Mouse (Mus musculus) ES-Bruce4 (cell line): Measurements from ENCODE around the gene Gm8890. TPM values are rescaled to one million over a fixed set of nuclear protein-coding genes. Genes with fewer than 3 reads are reported as not detected.
"Not testable (repeated sequence)": the region's sequence is repeated elsewhere in the genome, so short reads cannot be mapped to it uniquely, and the experiment has no call there.

Source experiments
- H3K27ac ChIP-seq: 2 replicates; pipeline ENCODE4 v1.5.1; 2012; ENCODE audit warnings: low read length, inconsistent platforms; ENCODE audit not compliant: insufficient read depth
- H3K27me3 ChIP-seq: 2 replicates; pipeline ENCODE4 v1.6.1; 2012; ENCODE audit warnings: mild to moderate bottlenecking, low read length, inconsistent platforms; ENCODE audit not compliant: control insufficient read depth, poor library complexity, insufficient read depth, severe bottlenecking
- H3K36me3 ChIP-seq: 2 replicates; pipeline ENCODE4 v1.6.1; 2012; ENCODE audit warnings: inconsistent platforms, mild to moderate bottlenecking, low read length, moderate library complexity; ENCODE audit not compliant: control insufficient read depth, poor library complexity, insufficient read depth, severe bottlenecking
- H3K4me1 ChIP-seq: one replicate; pipeline ENCODE4 v1.8.1; 2011; ENCODE audit warnings: low read length; ENCODE audit not compliant: control insufficient read depth, insufficient read depth
- H3K4me3 ChIP-seq: 2 replicates; pipeline ENCODE4 v1.5.1; 2011; ENCODE audit warnings: low read depth, mild to moderate bottlenecking, low read length
- H3K9ac ChIP-seq: 2 replicates; pipeline ENCODE4 v1.6.1; 2012; ENCODE audit warnings: low read depth, mild to moderate bottlenecking, inconsistent platforms; ENCODE audit not compliant: poor library complexity, severe bottlenecking
- H3K9me3 ChIP-seq: replicated peaks from 2 replicates; pipeline ENCODE4 v1.6.1; 2012; ENCODE audit warnings: mild to moderate bottlenecking, low read length, inconsistent platforms; ENCODE audit not compliant: control insufficient read depth, poor library complexity, insufficient read depth, severe bottlenecking
- polyA plus RNA-seq: library from polyadenylated mRNA; stranded (reverse); fragments of >200 nt; gene quantifications from 2 replicates; pipeline ENCODE4 v1.2.4, GENCODE M21; 2011; ENCODE audit warnings: low read depth; ENCODE audit not compliant: missing spikeins, insufficient read depth, insufficient read length

Gene Gm8890
- not detected in 2 replicates for polyA plus RNA-seq

DNA sequence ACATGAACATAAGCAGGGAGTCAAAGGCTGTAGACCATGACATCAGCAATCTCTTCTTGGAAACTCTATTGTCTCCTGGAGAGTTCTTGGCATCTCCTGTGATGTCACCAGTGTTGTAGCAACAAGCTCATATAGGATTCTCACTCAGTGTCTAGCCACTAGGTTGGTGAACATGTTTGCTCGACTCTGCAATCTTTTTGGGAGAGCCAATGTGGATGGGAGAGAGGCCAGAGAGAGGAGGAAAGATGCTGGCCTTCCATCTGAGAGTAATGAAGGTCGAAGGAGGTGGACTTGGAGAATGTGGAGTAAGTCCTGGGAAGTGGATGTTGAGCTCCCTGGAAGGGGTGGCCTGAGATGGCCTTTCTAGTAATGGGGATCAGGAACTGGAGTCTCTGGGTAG lies at the start of gene Gm8890:
Gene Gm8890 (plus strand): TSS at position 301 of the 400 bp plus-strand sequence.
- not testable (repeated sequence) for H3K27me3 ChIP-seq, H3K4me1 ChIP-seq, H3K9me3 ChIP-seq, H3K36me3 ChIP-seq, H3K27ac ChIP-seq, H3K9ac ChIP-seq, H3K4me3 ChIP-seq

DNA sequence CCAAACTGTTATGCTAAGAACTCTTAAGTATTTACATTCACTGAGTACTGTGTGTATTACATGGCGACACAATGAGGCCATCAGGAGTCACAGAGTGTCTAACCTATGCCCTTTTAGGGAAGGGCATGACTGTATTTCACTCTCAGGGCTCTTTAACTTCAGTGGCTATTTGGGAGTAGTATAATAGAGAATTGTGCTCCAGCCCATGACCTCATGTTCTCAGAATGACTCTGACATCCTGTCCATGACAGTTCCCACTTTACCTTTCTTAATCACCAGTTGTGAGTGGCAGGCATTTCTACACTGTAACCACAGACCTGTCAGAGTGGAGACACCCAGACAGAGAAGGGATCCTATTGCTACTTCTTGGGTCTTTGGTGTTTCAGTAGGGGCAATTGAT lies 388 bp downstream of the Gm8890 start:
- H3K9ac ChIP-seq, H3K9me3 ChIP-seq: not testable (repeated sequence)

More for the DNA sequence above, 388 bp downstream of the Gm8890 start:
- not testable (repeated sequence) for H3K27ac ChIP-seq, H3K36me3 ChIP-seq, H3K4me3 ChIP-seq, H3K4me1 ChIP-seq, H3K27me3 ChIP-seq

Other genes starting within 250 kb of the Gm8890 start
- gene Gm8879, start 128.4 kb upstream of the Gm8890 start, polyA plus RNA-seq = not detected in 2 replicates
- gene Gm5861, start 73.0 kb upstream of the Gm8890 start, polyA plus RNA-seq = not detected in 2 replicates
- gene Speer1, start 85.5 kb downstream of the Gm8890 start, polyA plus RNA-seq = not detected in 2 replicates
- gene Gm8897, start 160.4 kb downstream of the Gm8890 start, polyA plus RNA-seq = not detected in 2 replicates
- not detected in 2 replicates for gene Gm8906, start 246.7 kb downstream of the Gm8890 start, polyA plus RNA-seq